Mouse (Mus musculus) heart, adult 2 months (tissue): ENCODE measurements around the gene Napb.

Experiments used
- CTCF ChIP-seq: fragments of 200-600 bp; IDR thresholded peaks from 2 replicates; pipeline ENCODE4 v1.8.1; 2022; ENCODE audit warnings: antibody characterized with exemption, mild to moderate bottlenecking, moderate library complexity
- POLR2A ChIP-seq: fragments of 200-500 bp; IDR thresholded peaks from 2 replicates; pipeline ENCODE4 v1.6.1; 2011; ENCODE audit warnings: mild to moderate bottlenecking, low read depth, low read length, control low read depth; ENCODE audit not compliant: insufficient read depth

DNA sequence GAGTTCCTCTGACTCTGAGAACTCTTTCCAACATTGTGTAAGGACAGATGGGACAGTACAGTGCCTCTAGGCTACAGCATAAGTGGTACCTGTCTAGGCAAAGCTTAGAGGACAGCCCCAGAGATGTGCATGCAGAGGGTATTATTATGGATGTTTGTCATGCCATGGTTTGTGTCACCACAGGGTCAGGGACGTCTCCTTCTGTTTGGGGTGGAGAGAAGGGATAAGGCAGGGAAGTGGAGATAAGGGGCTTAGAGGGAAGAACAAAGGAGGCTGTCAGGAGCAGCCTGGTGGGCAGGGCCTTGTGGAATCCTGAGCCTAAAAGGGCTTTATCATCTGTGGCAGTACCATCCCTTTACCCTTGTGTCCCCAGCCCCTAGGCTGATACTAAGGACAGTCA lies 49.4 kb upstream of the Napb start, which contains the start of gene 8030411F24Rik:
- TF ChIP-seq CTCF (no peak), POLR2A (no peak)
